Mouse (Mus musculus) neural tube, embryonic 14.5 days (tissue): ENCODE data around the gene Pygm. TPM values are rescaled to one million over a fixed set of nuclear protein-coding genes. Genes with fewer than 3 reads are reported as not detected.

ENCODE experiments used
- ATAC-seq: fragments of 200-750 bp; cut with Nextera tagmentation; 2 replicates; pipeline ENCODE4 v1.8.0; 2017; ENCODE audit warnings: low read depth, mild to moderate bottlenecking, moderate TSS enrichment, moderate library complexity
- H3K27ac ChIP-seq: fragments of 300-500 bp; sonication (generic); 2 replicates; pipeline ENCODE4 v1.5.1; 2014; ENCODE audit warnings: low read depth, mild to moderate bottlenecking, control low read depth, low read length, moderate library complexity, mixed read lengths
- H3K27me3 ChIP-seq: fragments of 300-500 bp; sonication (generic); 2 replicates; pipeline ENCODE4 v1.6.1; 2014; ENCODE audit warnings: low read length; ENCODE audit not compliant: control insufficient read depth, insufficient read depth
- H3K36me3 ChIP-seq: fragments of 300-500 bp; sonication (generic); 2 replicates; pipeline ENCODE4 v1.6.1; 2014; ENCODE audit warnings: low read length, mixed read lengths; ENCODE audit not compliant: control insufficient read depth, insufficient read depth
- H3K4me1 ChIP-seq: fragments of 300-500 bp; sonication (generic); 2 replicates; pipeline ENCODE4 v1.6.1; 2014; ENCODE audit warnings: low read length; ENCODE audit not compliant: control insufficient read depth, insufficient read depth
- H3K4me2 ChIP-seq: fragments of 300-500 bp; sonication (generic); 2 replicates; pipeline ENCODE4 v1.6.1; 2014; ENCODE audit warnings: mild to moderate bottlenecking, low read depth, low read length, control low read depth
- H3K4me3 ChIP-seq: fragments of 300-500 bp; sonication (generic); 2 replicates; pipeline ENCODE4 v1.5.1; 2014; ENCODE audit warnings: low read depth, low read length, control low read depth, mixed read lengths
- H3K9ac ChIP-seq: fragments of 300-500 bp; sonication (generic); replicated peaks from 2 replicates; pipeline ENCODE4 v1.6.1; 2014; ENCODE audit warnings: low read depth, mild to moderate bottlenecking, control low read depth, low read length, mixed read lengths
- H3K9me3 ChIP-seq: fragments of 300-500 bp; sonication (generic); 2 replicates; pipeline ENCODE4 v1.6.1; 2016; ENCODE audit warnings: low read length; ENCODE audit not compliant: control insufficient read depth
- WGBS: fragments of 180-500 bp; shearing (Covaris S2); extraction: QIAGEN DNeasy Blood & Tissue Kit; methylation state at CpG from one replicate; pipeline ENCODE4 v1.1.7; 2014; 5-methylcytosine and 5-hydroxymethylcytosine counted together
- polyA plus RNA-seq: library from polyadenylated mRNA; unstranded; fragments of >200 nt; fragmentation: Nextera tagmentation; extraction: Ambion mirVana; gene quantifications from 2 replicates; pipeline ENCODE4 v1.2.1, GENCODE M21; 2014

The Pygm gene
- polyA plus RNA-seq, 1 experiment from 2014 or later = 4.3 TPM

- H3K27me3 ChIP-seq = peaks cover 7% of the 10 kb centered on the region; the same call in 1 of the 2 replicates
- ATAC-seq = no peak
- no peak overlapping the region for H3K9ac ChIP-seq
These were observed 41.4 kb downstream of the Pygm start for GRCm38 (mm10) chr19:6425595-6425994.

GRCm38 (mm10) chr19:6426703-6427500 is 42.7 kb downstream of the Pygm start:
- WGBS = 10% methylated on average over 13 of the region's 13 CpGs
- Histone ChIP-seq H3K9me3 (no peaks in the 10 kb centered on the region), H3K36me3 (0 out of 2 replicates have a peak, but pooled peaks cover 5% of the 10 kb centered on the region), H3K4me1 (peaks cover 54% of the 10 kb centered on the region), H3K9ac (no peak overlapping the region), H3K4me2 (peak overlapping the region; percentile 42; the same call in 1 of the 2 replicates), H3K27me3 (peaks cover 7% of the 10 kb centered on the region; the same call in 1 of the 2 replicates), H3K4me3 (no peak overlapping the region), H3K27ac (no peak overlapping the region)
- 0 out of 2 replicates have a peak, but pooled peaks have one; percentile 13 for ATAC-seq

More at GRCm38 (mm10) chr19:6425595-6425994, 41.4 kb downstream of the Pygm start:
- WGBS = 24% methylated on average over 5 of the region's 5 CpGs
- Histone ChIP-seq H3K9me3 (no peaks in the 10 kb centered on the region), H3K27ac (no peak overlapping the region; the same call in 1 of the 2 replicates), H3K36me3 (0 out of 2 replicates have a peak, but pooled peaks cover 5% of the 10 kb centered on the region), H3K4me3 (no peak overlapping the region), H3K4me1 (peaks cover 67% of the 10 kb centered on the region), H3K4me2 (peak overlapping the region; percentile 18; the same call in 1 of the 2 replicates)

- H3K9me3 ChIP-seq = no peaks in the 10 kb centered on the region
- peak; percentile 22; the same call in 1 of the 2 replicates for ATAC-seq
- peak overlapping the region; percentile 25; the same call in 1 of the 2 replicates for H3K9ac ChIP-seq
- WGBS = 2% methylated on average over 77 of the region's 94 CpGs
- H3K27ac ChIP-seq = no peak overlapping the region
- peaks cover 50% of the 10 kb centered on the region for H3K4me1 ChIP-seq
- peak overlapping the region; percentile 42 for H3K4me2 ChIP-seq
- H3K27me3 ChIP-seq = peaks cover 7% of the 10 kb centered on the region; the same call in 1 of the 2 replicates
- H3K4me3 ChIP-seq = peak overlapping the region; percentile 15
- H3K36me3 ChIP-seq = 0 out of 2 replicates have a peak, but pooled peaks cover 5% of the 10 kb centered on the region
These were observed 43.6 kb downstream of the Pygm start for GRCm38 (mm10) chr19:6427653-6428434.

GRCm38 (mm10) chr19:6428501-6429200 is 44.5 kb downstream of the Pygm start:
- no peaks in the 10 kb centered on the region for H3K9me3 ChIP-seq
- H3K4me1 ChIP-seq = peaks cover 56% of the 10 kb centered on the region
- peak overlapping the region; percentile 15 for H3K4me3 ChIP-seq
- WGBS = 1% methylated on average over 60 of the region's 60 CpGs
- H3K27ac ChIP-seq = no peak overlapping the region
- ATAC-seq = peak; percentile 22; the same call in 1 of the 2 replicates
- H3K4me2 ChIP-seq = peak overlapping the region; percentile 42
- 0 out of 2 replicates have a peak, but pooled peaks cover 5% of the 10 kb centered on the region for H3K36me3 ChIP-seq
- H3K9ac ChIP-seq = 0 out of 2 replicates have a peak overlapping the region, but pooled peaks have one; percentile 25
- peaks cover 7% of the 10 kb centered on the region; the same call in 1 of the 2 replicates for H3K27me3 ChIP-seq

- WGBS = 66% methylated on average over 10 of the region's 10 CpGs
- peaks cover 28% of the 10 kb centered on the region for H3K4me1 ChIP-seq
- H3K9ac ChIP-seq = no peak overlapping the region
- no peak for ATAC-seq
- H3K4me2 ChIP-seq = no peak overlapping the region
- H3K4me3 ChIP-seq = no peak overlapping the region
- H3K27ac ChIP-seq = no peak overlapping the region
- H3K36me3 ChIP-seq = no peaks in the 10 kb centered on the region
- no peaks in the 10 kb centered on the region for H3K9me3 ChIP-seq
- H3K27me3 ChIP-seq = no peaks in the 10 kb centered on the region
These were observed 58.8 kb downstream of the Pygm start for GRCm38 (mm10) chr19:6443016-6443415.

GRCm38 (mm10) chr19:6445761-6446423 is 61.7 kb downstream of the Pygm start:
- peak overlapping the region; percentile 73 for H3K27ac ChIP-seq
- no peaks in the 10 kb centered on the region for H3K9me3 ChIP-seq
- H3K4me1 ChIP-seq = peaks cover 28% of the 10 kb centered on the region
- WGBS = 11% methylated on average over 10 of the region's 10 CpGs
- H3K4me2 ChIP-seq = peak overlapping the region; percentile 26
- no peaks in the 10 kb centered on the region for H3K36me3 ChIP-seq
- H3K4me3 ChIP-seq = no peak overlapping the region
- peak; percentile 92 for ATAC-seq
- H3K27me3 ChIP-seq = no peaks in the 10 kb centered on the region
- H3K9ac ChIP-seq = no peak overlapping the region

GRCm38 (mm10) chr19:6446736-6447437 is 62.7 kb downstream of the Pygm start:
- H3K9ac ChIP-seq = 0 out of 2 replicates have a peak overlapping the region, but pooled peaks have one; percentile 0
- H3K27ac ChIP-seq = peak overlapping the region; percentile 73
- ATAC-seq = peak; percentile 3; the same call in 1 of the 2 replicates
- WGBS = 40% methylated on average over 7 of the region's 7 CpGs
- H3K9me3 ChIP-seq = no peaks in the 10 kb centered on the region
- no peaks in the 10 kb centered on the region for H3K36me3 ChIP-seq
- H3K4me1 ChIP-seq = peaks cover 30% of the 10 kb centered on the region
- no peak overlapping the region for H3K4me3 ChIP-seq
- peak overlapping the region; percentile 12; the same call in 1 of the 2 replicates for H3K4me2 ChIP-seq
- no peaks in the 10 kb centered on the region for H3K27me3 ChIP-seq
